Mouse (Mus musculus): ENCODE results near the gene Lin37.

- TF ChIP-seq MYC (IDR thresholded peaks at IDR 0.05; ENCODE audit: low read depth, low read length) (no peak), MAFK (IDR thresholded peaks at IDR 0.05; ENCODE audit: insufficient replicate concordance, low read length) (no peak), JUND (conservative IDR thresholded peaks at IDR 0.05; ENCODE audit: low read depth, low read length) (no peak), POLR2A (IDR thresholded peaks at IDR 0.05; ENCODE audit: low read depth, low read length) (no peak), CTCF (conservative IDR thresholded peaks at IDR 0.05 in 1 of 2, IDR thresholded peaks at IDR 0.05 in 1 of 2; ENCODE audit: low read depth in 2 of 2, low read length in 2 of 2) (no peak), SMC3 (IDR thresholded peaks at IDR 0.05; ENCODE audit: low read depth, low read length) (no peak), ELF1 (IDR thresholded peaks at IDR 0.05; ENCODE audit: low read depth, low read length) (no peak), EP300 (IDR thresholded peaks at IDR 0.05; ENCODE audit: low read length) (no peak), RCOR1 (conservative IDR thresholded peaks at IDR 0.05; ENCODE audit: low read depth, low read length) (no peak), USF1 (IDR thresholded peaks at IDR 0.05; ENCODE audit: low read depth, low read length) (no peak), NRF1 (IDR thresholded peaks at IDR 0.05; ENCODE audit: low read depth, low read length) (no peak)
Observed at GRCm38 (mm10) chr7:30566033-30566432, 6.4 kb upstream of the Lin37 start.

All from CH12.LX (cell line).